Mouse (Mus musculus) ES-E14 (cell line): ENCODE data around the gene Gcsh. TPM values are rescaled to one million over a fixed set of nuclear protein-coding genes. Genes with fewer than 3 reads are reported as not detected.
A peak's percentile ranks its signal among the peaks of the same experiment; 100 is the strongest.

Experiments
- DNase-seq: peaks from one replicate; pipeline ENCODE4 v3.0.0-alpha.2; 2013; ENCODE audit warnings: low read depth, low spot score
- H3K27ac ChIP-seq: 2 replicates; pipeline ENCODE4 v1.5.1; 2012; ENCODE audit warnings: low read depth, mild to moderate bottlenecking, low read length, moderate library complexity, mixed read lengths; ENCODE audit not compliant: poor library complexity, insufficient read depth, severe bottlenecking
- H3K36me3 ChIP-seq: 2 replicates; pipeline ENCODE4 v1.6.1; 2012; ENCODE audit warnings: mild to moderate bottlenecking, low read length, moderate library complexity, mixed read lengths; ENCODE audit not compliant: control insufficient read depth, poor library complexity, insufficient read depth, severe bottlenecking
- H3K4me1 ChIP-seq, 2 experiments: fragments of 150-350 bp in 1 of 2; sonication (generic) in 1 of 2; 2 replicates each; pipeline ENCODE4 v1.6.1; 2012; ENCODE audit warnings: low read length in 2 of 2, mild to moderate bottlenecking in 1 of 2, mixed read lengths in 1 of 2; ENCODE audit not compliant: control insufficient read depth in 2 of 2, insufficient read depth in 2 of 2, poor library complexity in 1 of 2
- H3K4me3 ChIP-seq, 2 experiments: fragments of 150-350 bp in 1 of 2; sonication (generic) in 1 of 2; 2 replicates each; pipeline ENCODE4 v1.5.1; 2012; ENCODE audit warnings: low read length in 2 of 2, low read depth in 1 of 2, mild to moderate bottlenecking in 1 of 2, mixed read lengths in 1 of 2; ENCODE audit not compliant: insufficient read depth in 1 of 2, poor library complexity in 1 of 2, severe bottlenecking in 1 of 2
- H3K9ac ChIP-seq: 2 replicates; pipeline ENCODE4 v1.6.1; 2012; ENCODE audit warnings: low read depth, mild to moderate bottlenecking, low read length, mixed read lengths; ENCODE audit not compliant: poor library complexity, insufficient read depth, severe bottlenecking
- H3K9me3 ChIP-seq: fragments of 150-350 bp; sonication (generic); 2 replicates; pipeline ENCODE4 v1.6.1; 2012; ENCODE audit warnings: low read depth, mild to moderate bottlenecking, low read length; ENCODE audit not compliant: control insufficient read depth, insufficient read depth
- CHD2 ChIP-seq: IDR thresholded peaks from 2 replicates; pipeline ENCODE4 v1.6.1; 2014; ENCODE audit warnings: mild to moderate bottlenecking, low read depth, low read length, inconsistent platforms
- HCFC1 ChIP-seq: IDR thresholded peaks from 2 replicates; pipeline ENCODE4 v1.6.1; 2012; ENCODE audit warnings: low read length, inconsistent platforms, borderline replicate concordance; ENCODE audit not compliant: insufficient read depth
- MAFK ChIP-seq: IDR thresholded peaks from 2 replicates; pipeline ENCODE4 v1.6.1; 2014; ENCODE audit warnings: mild to moderate bottlenecking, low read depth, low read length, inconsistent platforms; ENCODE audit not compliant: insufficient read depth
- ZC3H11A ChIP-seq: IDR thresholded peaks from 2 replicates; pipeline ENCODE4 v1.6.1; 2012; ENCODE audit warnings: low read depth, mild to moderate bottlenecking, inconsistent platforms, low read length, borderline replicate concordance
- ZNF384 ChIP-seq: IDR thresholded peaks from 2 replicates; pipeline ENCODE4 v1.6.1; 2012; ENCODE audit warnings: low read depth, low read length, inconsistent platforms
- in situ Hi-C, 2 experiments: fragments of 600-800 bp; cut with MboI; formaldehyde crosslinking; loops; one replicate each; pipeline ENCODE4 v1.15.1; 2025; ENCODE audit warnings: low sequenced_read_pairs in 2 of 2, inconsistent platforms in 1 of 2; ENCODE audit not compliant: unreplicated experiment in 2 of 2
- total RNA-seq: library from RNA; depleted of rRNA; stranded (reverse); fragments of 300-350 nt; gene quantifications from 2 replicates; pipeline ENCODE4 v1.2.3, GENCODE M21; 2012

Gcsh gene
- total RNA-seq, 1 experiment = 195 TPM

DNA sequence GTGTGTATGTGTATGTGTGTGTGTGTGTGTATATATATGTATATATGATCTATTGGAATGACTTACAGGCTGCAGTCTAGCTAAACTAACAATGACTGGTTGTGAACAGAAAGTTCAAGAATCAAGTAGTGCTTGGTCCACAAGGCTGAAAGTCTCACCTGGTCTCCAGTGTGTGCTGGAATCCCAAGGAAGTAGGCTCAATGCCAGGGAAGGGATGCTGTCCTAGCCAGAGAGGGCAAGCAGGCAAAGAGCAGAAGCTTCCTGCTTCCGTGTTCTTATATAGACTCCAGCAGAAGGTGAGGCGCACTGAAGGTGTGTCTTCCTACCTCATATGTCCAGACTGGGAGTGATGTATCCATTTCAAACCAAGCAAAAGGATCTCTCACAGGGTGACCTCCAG is 41.6 kb downstream of the Gcsh start:
- DNase-seq = no peak
- no peak overlapping the region for H3K27ac ChIP-seq
- H3K36me3 ChIP-seq = peaks cover 27% of the 10 kb centered on the region
- no peaks in the 10 kb centered on the region for H3K9me3 ChIP-seq
- H3K9ac ChIP-seq = no peak overlapping the region
- in situ Hi-C loops = no loop called here
- TF ChIP-seq ZC3H11A (no peak), HCFC1 (no peak), MAFK (no peak), ZNF384 (no peak), CHD2 (no peak)
- H3K4me1 ChIP-seq = peaks cover 0 to 16% of the 10 kb centered on the region in 2 experiments; a peak in 3 of 4 replicates
- no peak overlapping the region for H3K4me3 ChIP-seq

DNA sequence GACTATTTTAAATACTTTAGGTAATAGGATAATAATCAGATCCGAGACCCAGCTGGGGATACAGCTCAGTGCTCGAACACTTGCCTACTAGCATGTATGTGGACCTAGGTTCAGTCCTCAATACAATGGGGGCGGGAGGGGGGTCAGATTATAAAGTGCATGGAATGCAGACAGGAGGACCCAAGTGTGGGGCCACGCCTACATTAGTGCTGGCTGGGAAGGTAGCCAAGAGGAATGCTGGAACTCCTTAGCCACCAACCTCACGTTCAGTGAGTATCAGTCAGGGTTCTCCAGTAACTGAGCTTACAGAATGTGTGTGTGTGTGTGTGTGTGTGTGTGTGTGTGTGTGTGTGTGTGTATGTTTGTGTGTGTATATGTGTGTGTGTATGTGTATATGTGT is 42.0 kb downstream of the Gcsh start:
- TF ChIP-seq CHD2 = no peak
- TF ChIP-seq ZC3H11A = no peak
- no peak for TF ChIP-seq MAFK
- TF ChIP-seq ZNF384 = no peak
- no peak for TF ChIP-seq HCFC1
- Histone ChIP-seq H3K9ac (no peak overlapping the region), H3K4me3 (no peak overlapping the region), H3K27ac (no peak overlapping the region), H3K4me1 (peaks cover 0 to 20% of the 10 kb centered on the region in 2 experiments; a peak in 3 of 4 replicates), H3K9me3 (no peaks in the 10 kb centered on the region), H3K36me3 (peaks cover 23% of the 10 kb centered on the region)
- in situ Hi-C loops = no loop called here
- DNase-seq = no peak

DNA sequence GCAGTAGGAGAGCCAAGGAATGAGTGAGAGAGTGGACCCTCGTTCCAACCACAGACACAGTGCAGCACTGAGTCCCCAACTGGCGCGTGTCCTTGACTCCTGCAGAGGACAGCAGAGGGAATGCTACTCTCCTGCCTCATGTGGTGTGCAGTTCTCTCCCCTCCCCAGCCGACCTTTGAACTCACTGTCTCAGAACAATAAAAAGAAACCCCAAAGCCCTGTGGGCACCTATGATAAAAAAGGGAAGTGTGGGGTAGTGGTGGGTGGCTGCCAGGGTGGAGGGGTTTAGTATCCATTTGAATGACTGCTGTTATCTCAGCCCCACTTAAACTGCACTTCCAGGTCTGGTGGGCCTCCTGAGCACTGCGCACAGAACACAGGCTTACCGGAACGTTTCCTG is 45.7 kb downstream of the Gcsh start:
- peak overlapping the region; percentile 22; the same call in 1 of the 2 replicates for H3K9ac ChIP-seq
- no peak overlapping the region; a peak in 1 of 4 replicates for H3K4me3 ChIP-seq
- no peaks in the 10 kb centered on the region for H3K9me3 ChIP-seq
- no peak for DNase-seq
- H3K27ac ChIP-seq = no peak overlapping the region
- H3K4me1 ChIP-seq = peaks cover 0 to 29% of the 10 kb centered on the region in 2 experiments; a peak in 3 of 4 replicates
- TF ChIP-seq ZNF384 (no peak), ZC3H11A (no peak), CHD2 (no peak), HCFC1 (no peak), MAFK (no peak)
- in situ Hi-C loops = no loop called here
- H3K36me3 ChIP-seq = peaks cover 3% of the 10 kb centered on the region

DNA sequence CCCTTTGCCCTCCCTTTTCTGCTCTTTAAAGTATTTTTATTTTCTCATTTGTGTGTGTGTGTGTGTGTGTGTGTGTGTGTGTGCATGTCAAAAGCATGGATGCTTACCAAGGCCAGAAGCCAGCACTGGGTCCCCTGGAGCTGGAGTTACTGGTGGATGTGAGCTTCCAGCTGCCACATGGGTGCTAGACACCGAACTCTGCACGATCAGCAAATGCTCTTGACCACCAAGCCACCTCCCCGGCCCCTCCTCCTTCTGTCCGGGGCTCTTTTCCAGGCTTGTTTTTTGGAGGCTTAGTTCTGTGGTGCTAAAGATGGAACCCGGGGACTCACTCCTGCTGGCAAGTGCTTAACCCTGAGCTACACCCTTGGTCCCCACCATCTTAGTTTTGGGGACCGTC is 46.5 kb downstream of the Gcsh start:
- peak overlapping the region; percentile 24; the same call in 1 of the 2 replicates for H3K9ac ChIP-seq
- peaks cover 0 to 31% of the 10 kb centered on the region in 2 experiments; a peak in 3 of 4 replicates for H3K4me1 ChIP-seq
- H3K4me3 ChIP-seq = peak overlapping the region; percentile 24 to 32
- in situ Hi-C loops = no loop called here
- no peak for DNase-seq
- TF ChIP-seq HCFC1 (no peak), ZNF384 (0 out of 2 replicates have a peak, but pooled peaks have one; percentile 18), MAFK (peak; percentile 30; the same call in 1 of the 2 replicates)
- H3K9me3 ChIP-seq = no peaks in the 10 kb centered on the region
- peaks cover 3% of the 10 kb centered on the region for H3K36me3 ChIP-seq
- peak overlapping the region; percentile 26; the same call in 1 of the 2 replicates for H3K27ac ChIP-seq

DNA sequence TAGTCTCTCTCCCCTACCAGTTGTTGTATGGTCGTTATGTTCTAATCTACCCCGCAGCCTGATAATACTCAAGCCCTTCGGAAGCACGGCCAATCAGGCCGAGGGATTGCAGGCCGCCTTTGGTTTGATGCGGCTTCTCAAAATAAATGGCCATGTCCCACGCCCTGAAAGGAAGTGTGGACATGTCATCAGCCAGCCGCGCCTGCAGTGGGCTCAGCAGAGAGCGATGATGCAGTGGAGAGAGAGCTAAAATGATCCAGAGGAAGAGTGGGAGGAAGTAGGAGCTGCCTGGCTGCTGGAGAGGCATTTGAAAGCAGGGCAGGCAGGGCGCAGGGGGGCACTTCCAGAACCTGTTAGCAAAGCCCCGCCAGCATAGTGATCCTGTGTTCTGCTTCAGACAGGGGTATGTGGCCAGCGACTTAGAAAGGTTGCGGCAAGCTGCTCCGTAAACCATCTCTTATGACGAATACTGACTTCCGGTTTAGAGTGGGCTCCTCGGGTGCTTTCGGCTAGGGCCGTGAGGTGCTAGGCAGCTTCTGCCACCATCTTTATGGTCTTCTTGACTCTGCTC is 47.0 kb downstream of the Gcsh start:
- no peaks in the 10 kb centered on the region for H3K9me3 ChIP-seq
- in situ Hi-C loops = no loop called here
- DNase-seq = no peak
- TF ChIP-seq ZNF384 = no peak
- TF ChIP-seq HCFC1 = no peak
- no peak for TF ChIP-seq ZC3H11A
- no peak for TF ChIP-seq MAFK
- no peak for TF ChIP-seq CHD2
- peak overlapping the region; percentile 24 for H3K9ac ChIP-seq
- peaks cover 3% of the 10 kb centered on the region for H3K36me3 ChIP-seq
- H3K27ac ChIP-seq = peak overlapping the region; percentile 0; the same call in 1 of the 2 replicates
- peak overlapping the region; percentile 24 to 32 for H3K4me3 ChIP-seq
- peaks cover 0 to 30% of the 10 kb centered on the region in 2 experiments; a peak in 3 of 4 replicates for H3K4me1 ChIP-seq
